Mouse (Mus musculus) neural tube, embryonic 15.5 days (tissue): ENCODE measurements around the gene Fbxl2. TPM values are rescaled to one million over a fixed set of nuclear protein-coding genes. Genes with fewer than 3 reads are reported as not detected.

Experiments
- ATAC-seq: fragments of 200-750 bp; cut with Nextera tagmentation; 2 replicates; pipeline ENCODE4 v1.8.0; 2017; ENCODE audit warnings: mild to moderate bottlenecking, moderate TSS enrichment, moderate library complexity; ENCODE audit not compliant: low FRiP score
- H3K27ac ChIP-seq: fragments of 300-500 bp; sonication (generic); replicated peaks from 2 replicates; pipeline ENCODE4 v1.5.1; 2015; ENCODE audit warnings: mild to moderate bottlenecking, inconsistent platforms
- H3K27me3 ChIP-seq: fragments of 300-500 bp; sonication (generic); replicated peaks from 2 replicates; pipeline ENCODE4 v1.6.1; 2015; ENCODE audit warnings: inconsistent platforms
- H3K36me3 ChIP-seq: fragments of 300-500 bp; sonication (generic); 2 replicates; pipeline ENCODE4 v1.6.1; 2015; ENCODE audit warnings: inconsistent platforms
- H3K4me1 ChIP-seq: fragments of 300-500 bp; sonication (generic); 2 replicates; pipeline ENCODE4 v1.6.1; 2015; ENCODE audit warnings: inconsistent platforms
- H3K4me2 ChIP-seq: fragments of 300-500 bp; sonication (generic); 2 replicates; pipeline ENCODE4 v1.6.1; 2015; ENCODE audit warnings: inconsistent platforms, mild to moderate bottlenecking, moderate library complexity
- H3K4me3 ChIP-seq: fragments of 300-500 bp; sonication (generic); replicated peaks from 2 replicates; pipeline ENCODE4 v1.5.1; 2015; ENCODE audit warnings: mild to moderate bottlenecking, inconsistent platforms
- H3K9ac ChIP-seq: fragments of 300-500 bp; sonication (generic); replicated peaks from 2 replicates; pipeline ENCODE4 v1.6.1; 2015; ENCODE audit warnings: mild to moderate bottlenecking, inconsistent platforms
- H3K9me3 ChIP-seq: fragments of 300-500 bp; sonication (generic); replicated peaks from 2 replicates; pipeline ENCODE4 v1.6.1; 2016; ENCODE audit warnings: inconsistent platforms
- WGBS: fragments of 180-500 bp; shearing (Covaris S2); methylation state at CpG from one replicate; pipeline ENCODE4 v1.1.7; 2015; ENCODE audit warnings: mixed read lengths; 5-methylcytosine and 5-hydroxymethylcytosine counted together
- polyA plus RNA-seq: library from polyadenylated mRNA; unstranded; fragments of >200 nt; fragmentation: Nextera tagmentation; extraction: Ambion mirVana; gene quantifications from 2 replicates; pipeline ENCODE4 v1.2.1, GENCODE M21; 2015

Fbxl2 gene
- polyA plus RNA-seq, 1 experiment from 2014 or later, result 28.4 TPM

- Histone ChIP-seq H3K4me2 (no peak overlapping the region), H3K27ac (no peak overlapping the region), H3K36me3 (no peaks in the 10 kb centered on the region), H3K4me3 (no peak overlapping the region), H3K4me1 (no peaks in the 10 kb centered on the region), H3K9ac (no peak overlapping the region), H3K27me3 (peaks cover 5% of the 10 kb centered on the region), H3K9me3 (no peaks in the 10 kb centered on the region)
- no peak for ATAC-seq
- 90% methylated on average over 16 of the region's 16 CpGs for WGBS
Measured at GRCm38 (mm10) chr9:114050778-114051177, 4.8 kb upstream of the Fbxl2 start.

GRCm38 (mm10) chr9:114050106-114050505, 4.1 kb upstream of the Fbxl2 start:
- no peak overlapping the region for H3K9ac ChIP-seq
- H3K27ac ChIP-seq, result no peak overlapping the region
- no peaks in the 10 kb centered on the region for H3K9me3 ChIP-seq
- 95% methylated on average over 7 of the region's 7 CpGs for WGBS
- no peaks in the 10 kb centered on the region for H3K36me3 ChIP-seq
- no peak overlapping the region for H3K4me2 ChIP-seq
- ATAC-seq, result no peak
- H3K4me1 ChIP-seq, result no peaks in the 10 kb centered on the region
- no peak overlapping the region for H3K4me3 ChIP-seq
- H3K27me3 ChIP-seq, result no peaks in the 10 kb centered on the region; the same call in 1 of the 2 replicates

- WGBS, result 91% methylated on average over 7 of the region's 7 CpGs
- no peaks in the 10 kb centered on the region for H3K36me3 ChIP-seq
- peaks cover 9% of the 10 kb centered on the region for H3K4me1 ChIP-seq
- no peak overlapping the region for H3K4me2 ChIP-seq
- no peaks in the 10 kb centered on the region for H3K9me3 ChIP-seq
- no peak overlapping the region for H3K27ac ChIP-seq
- H3K27me3 ChIP-seq, result no peaks in the 10 kb centered on the region
- no peak overlapping the region for H3K4me3 ChIP-seq
- no peak for ATAC-seq
- no peak overlapping the region for H3K9ac ChIP-seq
Measured at GRCm38 (mm10) chr9:114046676-114047075, 685 bp upstream of the Fbxl2 start.

GRCm38 (mm10) chr9:114044446-114044845, 1.5 kb downstream of the Fbxl2 start:
- 59% methylated on average over 3 of the region's 3 CpGs for WGBS
- no peak for ATAC-seq
- peaks cover 9% of the 10 kb centered on the region for H3K4me1 ChIP-seq
- no peak overlapping the region for H3K4me3 ChIP-seq
- no peak overlapping the region for H3K4me2 ChIP-seq
- no peak overlapping the region for H3K27ac ChIP-seq
- no peaks in the 10 kb centered on the region for H3K36me3 ChIP-seq
- H3K9ac ChIP-seq, result no peak overlapping the region
- no peaks in the 10 kb centered on the region for H3K27me3 ChIP-seq
- H3K9me3 ChIP-seq, result no peaks in the 10 kb centered on the region

GRCm38 (mm10) chr9:114042490-114042889, 3.5 kb downstream of the Fbxl2 start:
- Histone ChIP-seq H3K4me3 (no peak overlapping the region), H3K4me1 (peaks cover 9% of the 10 kb centered on the region), H3K36me3 (no peaks in the 10 kb centered on the region), H3K9ac (no peak overlapping the region), H3K9me3 (no peaks in the 10 kb centered on the region), H3K27me3 (no peaks in the 10 kb centered on the region), H3K27ac (peak overlapping the region; percentile 45; the same call in 1 of the 2 replicates), H3K4me2 (no peak overlapping the region)
- ATAC-seq, result no peak
- 31% methylated on average over 6 of the region's 6 CpGs for WGBS

GRCm38 (mm10) chr9:114040945-114041344, 5.0 kb downstream of the Fbxl2 start:
- H3K27ac ChIP-seq, result no peak overlapping the region
- H3K9ac ChIP-seq, result no peak overlapping the region
- ATAC-seq, result no peak
- 83% methylated on average over 4 of the region's 4 CpGs for WGBS
- H3K4me3 ChIP-seq, result no peak overlapping the region
- no peaks in the 10 kb centered on the region for H3K27me3 ChIP-seq
- no peaks in the 10 kb centered on the region for H3K36me3 ChIP-seq
- H3K4me1 ChIP-seq, result peaks cover 9% of the 10 kb centered on the region
- no peak overlapping the region for H3K4me2 ChIP-seq
- H3K9me3 ChIP-seq, result no peaks in the 10 kb centered on the region

- peak overlapping the region; percentile 78 for H3K9ac ChIP-seq
- ATAC-seq, result peak; percentile 96
- H3K27me3 ChIP-seq, result no peaks in the 10 kb centered on the region
- peaks cover 17% of the 10 kb centered on the region for H3K4me1 ChIP-seq
- no peaks in the 10 kb centered on the region for H3K9me3 ChIP-seq
- H3K4me2 ChIP-seq, result peak overlapping the region; percentile 67
- H3K36me3 ChIP-seq, result no peaks in the 10 kb centered on the region
- 1% methylated on average over 50 of the region's 52 CpGs for WGBS
- H3K4me3 ChIP-seq, result peak overlapping the region; percentile 78
- H3K27ac ChIP-seq, result peak overlapping the region; percentile 85
Measured at GRCm38 (mm10) chr9:114026261-114026934, 19.6 kb downstream of the Fbxl2 start.

- no peaks in the 10 kb centered on the region for H3K9me3 ChIP-seq
- peaks cover 17% of the 10 kb centered on the region for H3K4me1 ChIP-seq
- H3K36me3 ChIP-seq, result no peaks in the 10 kb centered on the region
- peak overlapping the region; percentile 78 for H3K9ac ChIP-seq
- peak overlapping the region; percentile 67 for H3K4me2 ChIP-seq
- H3K27ac ChIP-seq, result peak overlapping the region; percentile 85
- H3K4me3 ChIP-seq, result peak overlapping the region; percentile 78
- no peaks in the 10 kb centered on the region for H3K27me3 ChIP-seq
- WGBS, result 7% methylated on average over 8 of the region's 8 CpGs
- no peak for ATAC-seq
Measured at GRCm38 (mm10) chr9:114025846-114026245, 20.1 kb downstream of the Fbxl2 start.

GRCm38 (mm10) chr9:114025182-114025581, 20.8 kb downstream of the Fbxl2 start:
- Histone ChIP-seq H3K36me3 (no peaks in the 10 kb centered on the region), H3K4me3 (peak overlapping the region; percentile 78)

GRCm38 (mm10) chr9:114022141-114022540, 23.9 kb downstream of the Fbxl2 start:
- no peaks in the 10 kb centered on the region for H3K9me3 ChIP-seq
- ATAC-seq, result no peak
- 67% methylated on average over 4 of the region's 4 CpGs for WGBS
- no peaks in the 10 kb centered on the region for H3K36me3 ChIP-seq
- no peak overlapping the region for H3K4me3 ChIP-seq
- H3K27me3 ChIP-seq, result no peaks in the 10 kb centered on the region
- peaks cover 17% of the 10 kb centered on the region for H3K4me1 ChIP-seq
- no peak overlapping the region for H3K27ac ChIP-seq
- H3K9ac ChIP-seq, result no peak overlapping the region
- no peak overlapping the region for H3K4me2 ChIP-seq

More at GRCm38 (mm10) chr9:114025182-114025581, 20.8 kb downstream of the Fbxl2 start:
- no peaks in the 10 kb centered on the region for H3K9me3 ChIP-seq
- H3K4me1 ChIP-seq, result peaks cover 17% of the 10 kb centered on the region
- H3K4me2 ChIP-seq, result peak overlapping the region; percentile 67
- WGBS, result 50% methylated on average over 9 of the region's 9 CpGs
- no peak overlapping the region for H3K27ac ChIP-seq
- H3K27me3 ChIP-seq, result no peaks in the 10 kb centered on the region
- H3K9ac ChIP-seq, result no peak overlapping the region
- no peak for ATAC-seq

- no peaks in the 10 kb centered on the region for H3K9me3 ChIP-seq
- WGBS, result 91% methylated on average over 7 of the region's 7 CpGs
Measured at GRCm38 (mm10) chr9:114019012-114019762, 26.8 kb downstream of the Fbxl2 start.

GRCm38 (mm10) chr9:114016402-114016801, 29.6 kb downstream of the Fbxl2 start:
- H3K36me3 ChIP-seq, result 0 out of 2 replicates have a peak, but pooled peaks cover 4% of the 10 kb centered on the region
- WGBS, result 89% methylated on average over 4 of the region's 4 CpGs
- H3K27ac ChIP-seq, result no peak overlapping the region
- ATAC-seq, result no peak
- H3K4me2 ChIP-seq, result no peak overlapping the region
- no peaks in the 10 kb centered on the region for H3K9me3 ChIP-seq
- no peak overlapping the region for H3K4me3 ChIP-seq
- no peaks in the 10 kb centered on the region for H3K27me3 ChIP-seq
- no peaks in the 10 kb centered on the region for H3K4me1 ChIP-seq
- H3K9ac ChIP-seq, result no peak overlapping the region

More at GRCm38 (mm10) chr9:114019012-114019762, 26.8 kb downstream of the Fbxl2 start:
- Histone ChIP-seq H3K27me3 (no peaks in the 10 kb centered on the region), H3K4me3 (no peak overlapping the region), H3K27ac (no peak overlapping the region), H3K4me1 (no peaks in the 10 kb centered on the region), H3K36me3 (no peaks in the 10 kb centered on the region), H3K4me2 (no peak overlapping the region), H3K9ac (no peak overlapping the region)
- ATAC-seq, result no peak
